Mouse (Mus musculus) liver, embryonic 16.5 days (tissue): ENCODE data around the gene Dtx3. TPM values are rescaled to one million over a fixed set of nuclear protein-coding genes. Genes with fewer than 3 reads are reported as not detected.

ENCODE experiments used
- ATAC-seq: fragments of 200-750 bp; cut with Nextera tagmentation; 2 replicates; pipeline ENCODE4 v1.8.0; 2017; ENCODE audit warnings: low read depth, mild to moderate bottlenecking, moderate number of reproducible peaks, moderate library complexity
- H3K27ac ChIP-seq: fragments of 300-500 bp; sonication (generic); 2 replicates; pipeline ENCODE4 v1.5.1; 2014; ENCODE audit warnings: mild to moderate bottlenecking, low read length
- H3K27me3 ChIP-seq: fragments of 300-500 bp; sonication (generic); 2 replicates; pipeline ENCODE4 v1.6.1; 2014; ENCODE audit warnings: low read depth, low read length, mixed read lengths; ENCODE audit not compliant: control insufficient read depth, insufficient read depth
- H3K36me3 ChIP-seq: fragments of 300-500 bp; sonication (generic); 2 replicates; pipeline ENCODE4 v1.6.1; 2014; ENCODE audit warnings: mild to moderate bottlenecking; ENCODE audit not compliant: control insufficient read depth, insufficient read depth
- H3K4me1 ChIP-seq: fragments of 300-500 bp; sonication (generic); 2 replicates; pipeline ENCODE4 v1.6.1; 2014; ENCODE audit warnings: low read depth, low read length, mixed read lengths; ENCODE audit not compliant: control insufficient read depth
- H3K4me2 ChIP-seq: fragments of 300-500 bp; sonication (generic); 2 replicates; pipeline ENCODE4 v1.6.1; 2014; ENCODE audit warnings: low read depth, low read length, mixed read lengths
- H3K4me3 ChIP-seq: fragments of 300-500 bp; sonication (generic); 2 replicates; pipeline ENCODE4 v1.5.1; 2014; ENCODE audit warnings: low read depth, mild to moderate bottlenecking, low read length
- H3K9ac ChIP-seq: fragments of 300-500 bp; sonication (generic); 2 replicates; pipeline ENCODE4 v1.6.1; 2014; ENCODE audit warnings: low read depth, low read length
- H3K9me3 ChIP-seq: fragments of 300-500 bp; sonication (generic); replicated peaks from 2 replicates; pipeline ENCODE4 v1.6.1; 2016; ENCODE audit warnings: low read length; ENCODE audit not compliant: control insufficient read depth
- WGBS: fragments of 180-500 bp; shearing (Covaris S2); extraction: QIAGEN DNeasy Blood & Tissue Kit; methylation state at CpG from one replicate; pipeline ENCODE4 v1.1.7; 2014; ENCODE audit not compliant: insufficient replicate concordance; 5-methylcytosine and 5-hydroxymethylcytosine counted together
- polyA plus RNA-seq: library from polyadenylated mRNA; unstranded; fragments of >200 nt; fragmentation: Nextera tagmentation; extraction: Ambion mirVana; gene quantifications from 2 replicates; pipeline ENCODE4 v1.2.1, GENCODE M21; 2015

Dtx3 gene
- 13.4 and 14.8 TPM in 2 replicates for polyA plus RNA-seq

- Histone ChIP-seq H3K4me2 (peak within 1 kb of the TSS; percentile 90), H3K9ac (peak within 1 kb of the TSS; percentile 90), H3K9me3 (no peaks in the 10 kb centered on the region), H3K4me3 (peak within 1 kb of the TSS; percentile 80), H3K4me1 (peaks cover 48% of the 10 kb centered on the region), H3K27me3 (no peaks in the 10 kb centered on the region), H3K36me3 (peaks cover 32% of the 10 kb centered on the region), H3K27ac (peak within 1 kb of the TSS; percentile 85)
- peak; percentile 48 for ATAC-seq
- WGBS = under 1% methylated on average over 32 of the region's 47 CpGs
Observed at GRCm38 (mm10) chr10:127195328-127196129, at the start of gene Dtx3. TSS of gene Dtx3 (minus strand) at chr10:127195728.

DNA sequence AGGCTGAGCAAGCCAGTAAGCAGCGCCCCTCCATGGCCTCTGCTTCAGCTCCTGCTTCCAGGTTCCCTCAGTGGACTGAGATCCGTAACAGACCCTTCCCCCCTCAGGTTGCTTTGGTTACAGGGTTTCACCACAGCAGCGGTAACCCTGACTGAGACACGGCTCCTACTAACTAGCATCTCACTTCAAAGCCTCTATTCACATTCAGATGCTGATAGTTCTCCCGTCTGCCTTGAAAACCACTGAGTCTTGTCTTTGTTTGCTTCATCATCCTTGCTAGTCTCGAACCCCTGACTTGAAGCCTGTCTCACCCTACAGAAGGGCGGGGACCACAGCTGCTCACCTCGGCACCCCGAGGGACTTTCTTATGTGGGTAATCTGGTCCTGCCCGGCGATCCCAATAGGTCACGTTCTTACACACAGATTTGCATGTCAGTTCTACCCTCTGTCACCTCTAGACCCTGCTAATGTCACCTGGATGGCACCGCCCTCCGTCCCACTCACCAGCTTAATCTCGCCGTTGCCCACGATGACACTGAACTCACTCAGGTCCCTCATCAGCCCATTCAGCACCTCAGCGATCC is 42.8 kb upstream of the Dtx3 start:
- H3K36me3 ChIP-seq = no peaks in the 10 kb centered on the region
- H3K27me3 ChIP-seq = peaks cover 23% of the 10 kb centered on the region
- no peak overlapping the region for H3K4me3 ChIP-seq
- WGBS = 56% methylated on average over 18 of the region's 18 CpGs
- ATAC-seq = no peak
- no peak overlapping the region for H3K4me2 ChIP-seq
- no peak overlapping the region for H3K27ac ChIP-seq
- no peaks in the 10 kb centered on the region for H3K4me1 ChIP-seq
- H3K9me3 ChIP-seq = no peaks in the 10 kb centered on the region
- no peak overlapping the region for H3K9ac ChIP-seq

GRCm38 (mm10) chr10:127236541-127236940 is 41.0 kb upstream of the Dtx3 start:
- Histone ChIP-seq H3K36me3 (no peaks in the 10 kb centered on the region), H3K9me3 (no peaks in the 10 kb centered on the region), H3K9ac (no peak overlapping the region), H3K27me3 (peaks cover 20% of the 10 kb centered on the region), H3K4me2 (no peak overlapping the region), H3K4me1 (no peaks in the 10 kb centered on the region), H3K4me3 (no peak overlapping the region), H3K27ac (no peak overlapping the region)
- 57% methylated on average over 9 of the region's 9 CpGs for WGBS
- no peak for ATAC-seq

DNA sequence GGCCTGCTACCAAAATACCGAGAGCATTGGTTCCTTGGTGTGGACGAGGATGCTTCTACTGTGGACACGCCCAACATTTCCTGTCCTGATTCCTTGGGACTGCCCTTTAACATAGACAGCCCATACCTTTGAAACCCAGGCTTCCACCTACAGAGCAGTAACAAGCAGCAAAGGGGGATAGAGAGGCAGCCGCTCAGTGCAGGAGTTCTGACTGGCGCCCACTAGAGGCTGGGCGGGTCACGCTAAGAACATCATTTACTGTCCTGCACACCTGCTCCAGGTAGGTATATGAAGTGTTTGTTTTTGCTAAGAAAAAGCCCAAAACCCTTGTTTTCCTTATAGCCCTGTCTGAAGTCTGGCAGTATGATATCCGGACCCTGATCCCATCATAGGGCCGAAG is 37.6 kb upstream of the Dtx3 start:
- Histone ChIP-seq H3K4me3 (no peak overlapping the region), H3K9ac (no peak overlapping the region), H3K4me2 (no peak overlapping the region), H3K27me3 (peaks cover 14% of the 10 kb centered on the region), H3K27ac (no peak overlapping the region), H3K4me1 (no peaks in the 10 kb centered on the region; the same call in none of the 2 replicates), H3K36me3 (no peaks in the 10 kb centered on the region), H3K9me3 (no peaks in the 10 kb centered on the region)
- ATAC-seq = no peak
- WGBS = 73% methylated on average over 9 of the region's 9 CpGs

DNA sequence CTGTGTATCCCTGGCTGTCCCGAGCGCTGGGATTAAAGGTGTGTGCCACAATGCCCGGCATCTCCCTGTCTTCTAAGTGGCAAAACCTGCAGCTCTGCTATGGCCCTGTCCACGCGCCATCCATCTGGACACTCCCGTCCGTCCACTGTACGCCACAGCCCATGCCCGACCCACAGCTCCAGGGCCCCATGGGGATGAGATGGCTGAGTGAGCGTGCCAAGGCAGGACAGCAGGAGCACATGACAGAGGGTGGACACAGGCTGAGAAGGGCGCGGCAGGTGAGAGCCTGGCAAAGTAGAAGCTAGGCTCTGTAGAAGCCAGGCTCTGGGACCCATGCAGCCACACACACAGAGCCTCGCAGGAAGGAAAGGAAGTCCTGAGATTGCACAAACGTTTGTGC is 36.2 kb upstream of the Dtx3 start:
- WGBS = 72% methylated on average over 14 of the region's 14 CpGs
- no peaks in the 10 kb centered on the region; the same call in none of the 2 replicates for H3K4me1 ChIP-seq
- no peak overlapping the region for H3K4me3 ChIP-seq
- ATAC-seq = no peak
- peaks cover 5% of the 10 kb centered on the region; the same call in 1 of the 2 replicates for H3K27me3 ChIP-seq
- H3K9me3 ChIP-seq = no peaks in the 10 kb centered on the region
- H3K9ac ChIP-seq = no peak overlapping the region
- no peak overlapping the region for H3K27ac ChIP-seq
- no peaks in the 10 kb centered on the region for H3K36me3 ChIP-seq
- H3K4me2 ChIP-seq = no peak overlapping the region

DNA sequence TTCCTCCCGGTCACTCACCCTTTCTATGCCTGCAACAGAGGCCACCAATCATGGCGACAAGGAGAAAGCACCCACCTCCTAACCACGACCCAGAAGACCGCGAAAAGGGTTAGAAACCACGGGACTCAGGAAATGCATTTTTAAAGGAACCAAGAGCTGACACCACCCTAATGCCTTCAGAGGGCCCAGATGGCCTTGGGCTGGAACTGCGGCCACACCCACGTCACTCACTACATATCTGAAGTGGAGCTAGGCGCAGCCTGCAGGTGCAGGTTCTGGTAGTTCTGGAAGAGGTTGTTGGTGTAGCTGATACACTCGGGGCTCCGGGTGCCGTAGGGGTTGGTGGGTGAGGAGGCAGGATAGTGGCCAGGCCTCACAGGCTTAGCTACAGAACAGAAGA is 35.2 kb upstream of the Dtx3 start:
- H3K27me3 ChIP-seq = no peaks in the 10 kb centered on the region
- H3K4me1 ChIP-seq = no peaks in the 10 kb centered on the region; the same call in none of the 2 replicates
- no peak overlapping the region for H3K27ac ChIP-seq
- no peak for ATAC-seq
- no peaks in the 10 kb centered on the region for H3K9me3 ChIP-seq
- WGBS = 22% methylated on average over 12 of the region's 12 CpGs
- no peak overlapping the region for H3K4me3 ChIP-seq
- no peak overlapping the region for H3K9ac ChIP-seq
- H3K36me3 ChIP-seq = no peaks in the 10 kb centered on the region
- H3K4me2 ChIP-seq = no peak overlapping the region

DNA sequence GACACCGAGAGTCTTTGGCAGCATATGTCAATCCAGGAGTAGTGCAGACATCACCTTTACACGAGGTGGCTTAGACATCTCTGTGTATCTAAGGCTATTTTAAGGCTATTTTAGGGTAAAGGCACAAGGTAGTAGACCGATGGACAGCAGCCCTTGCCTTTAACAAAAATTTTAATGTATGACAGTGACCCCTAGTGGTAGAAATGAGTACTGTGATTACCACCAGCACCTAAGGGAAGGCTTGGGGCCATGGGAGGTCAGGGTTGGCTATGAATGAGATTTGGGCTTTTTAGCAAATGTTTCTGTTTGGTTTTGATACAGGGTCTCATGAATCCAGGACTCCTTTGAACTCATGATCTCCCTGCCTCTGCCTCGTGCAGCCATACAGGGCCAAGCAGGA is 33.4 kb upstream of the Dtx3 start:
- peak; percentile 76 for ATAC-seq
- WGBS = 23% methylated on average over 4 of the region's 4 CpGs

DNA sequence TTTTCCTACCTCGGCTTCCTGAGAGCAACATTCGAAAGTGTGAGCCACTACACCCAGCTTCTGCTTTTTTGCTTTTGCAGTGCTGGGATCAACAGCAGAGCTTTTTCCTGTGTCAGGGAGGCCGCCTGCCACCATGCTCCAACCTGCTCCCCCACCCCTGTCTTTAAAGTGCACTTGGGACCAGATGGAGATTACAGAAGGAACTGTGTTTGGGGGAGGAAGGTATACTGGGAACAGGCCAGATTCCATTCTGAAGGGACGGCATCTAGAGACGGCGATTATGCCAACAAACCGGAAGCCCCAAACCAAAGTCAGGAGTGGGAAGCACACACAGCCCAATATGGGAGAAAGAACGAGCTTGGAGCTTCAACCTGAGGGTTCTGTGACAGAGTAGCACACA is 31.6 kb upstream of the Dtx3 start:
- Histone ChIP-seq H3K9ac (no peak overlapping the region), H3K4me3 (no peak overlapping the region), H3K4me1 (no peaks in the 10 kb centered on the region; the same call in none of the 2 replicates), H3K36me3 (no peaks in the 10 kb centered on the region), H3K9me3 (no peaks in the 10 kb centered on the region), H3K27ac (no peak overlapping the region), H3K4me2 (no peak overlapping the region), H3K27me3 (no peaks in the 10 kb centered on the region)
- 57% methylated on average over 8 of the region's 8 CpGs for WGBS
- no peak for ATAC-seq

More for the DNA sequence above, 33.4 kb upstream of the Dtx3 start:
- Histone ChIP-seq H3K9me3 (no peaks in the 10 kb centered on the region), H3K36me3 (no peaks in the 10 kb centered on the region), H3K4me2 (no peak overlapping the region), H3K4me3 (no peak overlapping the region), H3K27me3 (no peaks in the 10 kb centered on the region), H3K27ac (no peak overlapping the region), H3K4me1 (no peaks in the 10 kb centered on the region; the same call in none of the 2 replicates), H3K9ac (no peak overlapping the region)

- Histone ChIP-seq H3K27ac (no peak overlapping the region), H3K4me2 (no peak overlapping the region), H3K4me3 (no peak overlapping the region), H3K36me3 (no peaks in the 10 kb centered on the region), H3K9ac (no peak overlapping the region), H3K4me1 (no peaks in the 10 kb centered on the region; the same call in none of the 2 replicates), H3K27me3 (no peaks in the 10 kb centered on the region), H3K9me3 (no peaks in the 10 kb centered on the region)
- ATAC-seq = no peak
- 53% methylated on average over 8 of the region's 8 CpGs for WGBS
Observed at GRCm38 (mm10) chr10:127226318-127226895, 30.9 kb upstream of the Dtx3 start.
